Comparison of ENCODE assay signal across 13 mouse cellular contexts in genomic region chr7:25129390-25129979, GRCm38 (mm10). TPM values are rescaled to one million over a fixed set of nuclear protein-coding genes. Genes with fewer than 3 reads are reported as not detected.
DNase-seq lines count a peak whose midpoint lies in the region; ATAC-seq and TF ChIP-seq lines count a peak whose summit lies in the region.
"Had no signal": no experiment of that assay in that cellular context is flagged by ENCODE, and none has a peak within 500 bp of the region (broad histone marks: within the 10 kb centered on the region; RNA-seq: fewer than 3 reads in every experiment).

No protein-coding gene starts in this region.

- no peaks in the 10 kb centered on the region for H3K9me3 ChIP-seq in forebrain, embryonic 14.5 days (replicated peaks; ENCODE audit: control insufficient read depth, low read length)
- H3K9me3 ChIP-seq: forebrain, embryonic 12.5 days; limb, embryonic 12.5 days; midbrain, embryonic 10.5 days had no signal

- H3K27ac ChIP-seq in spleen, adult 2 months (ENCODE audit: insufficient read depth, low read length) = peak overlapping the region; percentile 93
- no peak overlapping the region for H3K27ac ChIP-seq in forebrain, embryonic 14.5 days (ENCODE audit: low read depth, low read length)
- H3K27ac ChIP-seq: forebrain, embryonic 12.5 days; limb, embryonic 12.5 days; midbrain, embryonic 10.5 days had no signal

- H3K27me3 ChIP-seq in spleen, adult 2 months (ENCODE audit: control insufficient read depth, insufficient read depth, low read length) = no peaks in the 10 kb centered on the region
- H3K27me3 ChIP-seq in forebrain, embryonic 14.5 days (replicated peaks; ENCODE audit: control insufficient read depth, insufficient read depth, low read length) = peaks cover 8% of the 10 kb centered on the region; the same call in 1 of the 2 replicates

- H3K4me3 ChIP-seq in spleen, adult 2 months (ENCODE audit: extremely low read depth, insufficient read depth, insufficient read length) = peak overlapping the region; percentile 89
- H3K4me3 ChIP-seq in forebrain, embryonic 14.5 days (ENCODE audit: low read depth, low read length) = no peak overlapping the region
- H3K4me3 ChIP-seq: forebrain, embryonic 12.5 days; limb, embryonic 12.5 days; midbrain, embryonic 10.5 days had no signal

- no peak overlapping the region for H3K4me2 ChIP-seq in forebrain, embryonic 14.5 days (ENCODE audit: low read length)
- H3K4me2 ChIP-seq: forebrain, embryonic 12.5 days; limb, embryonic 12.5 days had no signal

- TF ChIP-seq POLR2A in spleen, adult 2 months (IDR thresholded peaks at IDR 0.05; ENCODE audit: low read depth, low read length) = no peak

- no peak for TF ChIP-seq CTCF in spleen, adult 2 months (IDR thresholded peaks at IDR 0.05; ENCODE audit: extremely low read depth, insufficient read depth, insufficient read length, insufficient replicate concordance)

- DNase-seq in layer of hippocampus, adult 9-11 months = peak; percentile 48
- DNase-seq in layer of hippocampus, postnatal 14 days (ENCODE audit: low spot score in 2 of 2) = no peak
- peak; percentile 20 to 55 for DNase-seq in lung, postnatal 4 days
- DNase-seq in spleen, adult 2 months (ENCODE audit: low read depth in 1 of 2, low spot score in 2 of 2) = peak; percentile 59 to 85
- DNase-seq in urinary bladder, postnatal 36 days (ENCODE audit: low spot score in 2 of 2) = no peak
- DNase-seq in yolk sac, embryonic 10.5 days (ENCODE audit: low spot score) = no peak
- DNase-seq in forebrain, embryonic 14.5 days (ENCODE audit: low spot score) = no peak
- DNase-seq: cerebellum, postnatal 36 days; kidney, postnatal 10 days had no signal

- peak; percentile 51 for ATAC-seq in common myeloid progenitor, adult 5-6 weeks (replicated peaks; ENCODE audit: low read depth, poor library complexity, severe bottlenecking)
- no peak for ATAC-seq in forebrain, embryonic 14.5 days

- H3K4me1 ChIP-seq in spleen, adult 2 months (ENCODE audit: control insufficient read depth, insufficient read depth, insufficient read length) = peaks cover 27% of the 10 kb centered on the region
- H3K4me1 ChIP-seq in forebrain, embryonic 14.5 days (ENCODE audit: control insufficient read depth, insufficient read depth, low read length) = no peaks in the 10 kb centered on the region

- WGBS in spleen, adult 2 months = 13% methylated on average over 13 of the region's 13 CpGs
- WGBS in forebrain, embryonic 14.5 days = 73% methylated on average over 13 of the region's 13 CpGs

- no peaks in the 10 kb centered on the region for H3K36me3 ChIP-seq in spleen, adult 2 months (ENCODE audit: control insufficient read depth, insufficient read depth, low read length)
- H3K36me3 ChIP-seq in forebrain, embryonic 14.5 days (ENCODE audit: control insufficient read depth, insufficient read depth, low read length) = no peaks in the 10 kb centered on the region
- H3K36me3 ChIP-seq: forebrain, embryonic 12.5 days; limb, embryonic 12.5 days; midbrain, embryonic 10.5 days had no signal

- H3K9ac ChIP-seq in forebrain, embryonic 14.5 days (ENCODE audit: low read length) = no peak overlapping the region
- H3K9ac ChIP-seq: forebrain, embryonic 12.5 days; limb, embryonic 12.5 days had no signal

RNA-seq across cellular contexts. Expression of gene Pou2f2, which starts 50.0 kb away (rescaled TPM):
- total RNA-seq in layer of hippocampus, postnatal 14 days (2021) = 10 to 100 TPM; 10.1 to 11.4 TPM
- 3.8 and 4.7 TPM in 2 replicates for total RNA-seq in common myeloid progenitor, adult 5-6 weeks (2017)
- 61.7 and 83.3 TPM in 2 replicates for polyA plus RNA-seq in spleen, adult 2 months (2012; rRNA removed)
- polyA plus RNA-seq in forebrain, embryonic 14.5 days (2014; fragmentation: Nextera tagmentation; extraction: Ambion mirVana) = 15.5 and 21.1 TPM in 2 replicates

RNA-seq across cellular contexts. Expression of gene Zfp574, which starts 57.1 kb away (rescaled TPM):
- total RNA-seq in layer of hippocampus, postnatal 14 days (2021) = 10 to 100 TPM; 25.0 to 26.1 TPM
- total RNA-seq in common myeloid progenitor, adult 5-6 weeks (2017) = 4.8 and 8.4 TPM in 2 replicates
- 23.7 and 34.7 TPM in 2 replicates for polyA plus RNA-seq in spleen, adult 2 months (2012; rRNA removed)
- 18.9 and 28.4 TPM in 2 replicates for polyA plus RNA-seq in forebrain, embryonic 14.5 days (2014; fragmentation: Nextera tagmentation; extraction: Ambion mirVana)

RNA-seq across cellular contexts. Expression of gene Grik5, which starts 57.3 kb away (rescaled TPM):
- 100 to 1,000 TPM; 258 to 270 TPM for total RNA-seq in layer of hippocampus, postnatal 14 days (2021)
- 10.4 and 11.5 TPM in 2 replicates for total RNA-seq in common myeloid progenitor, adult 5-6 weeks (2017)
- polyA plus RNA-seq in spleen, adult 2 months (2012; rRNA removed) = 10.2 and 12.9 TPM in 2 replicates
- 11.2 and 14.2 TPM in 2 replicates for polyA plus RNA-seq in forebrain, embryonic 14.5 days (2014; fragmentation: Nextera tagmentation; extraction: Ambion mirVana)

Comparison
In these comparisons a context has a peak if more than half of its experiments do, and no peak if none do; other contexts are left out.
1. DNase-seq: peak in layer of hippocampus, adult 9-11 months (single experiment), lung, postnatal 4 days (2 of 2) and spleen, adult 2 months (2 of 2); none in layer of hippocampus, postnatal 14 days (0 of 2), urinary bladder, postnatal 36 days (0 of 2), yolk sac, embryonic 10.5 days (single experiment) and forebrain, embryonic 14.5 days (single experiment).
2. RNA of gene Grik5, which starts 57.3 kb away (total RNA-seq): 258 to 270 TPM in layer of hippocampus, postnatal 14 days; 10.4 to 11.5 TPM in common myeloid progenitor, adult 5-6 weeks; every median in the first group is over 10 times any median in the second.